Mouse (Mus musculus): Measurements from ENCODE around the gene Egflam. TPM values are rescaled to one million over a fixed set of nuclear protein-coding genes. Genes with fewer than 3 reads are reported as not detected.

The Egflam gene
- polyA plus RNA-seq, 1 experiment, result 32.7 TPM

DNA sequence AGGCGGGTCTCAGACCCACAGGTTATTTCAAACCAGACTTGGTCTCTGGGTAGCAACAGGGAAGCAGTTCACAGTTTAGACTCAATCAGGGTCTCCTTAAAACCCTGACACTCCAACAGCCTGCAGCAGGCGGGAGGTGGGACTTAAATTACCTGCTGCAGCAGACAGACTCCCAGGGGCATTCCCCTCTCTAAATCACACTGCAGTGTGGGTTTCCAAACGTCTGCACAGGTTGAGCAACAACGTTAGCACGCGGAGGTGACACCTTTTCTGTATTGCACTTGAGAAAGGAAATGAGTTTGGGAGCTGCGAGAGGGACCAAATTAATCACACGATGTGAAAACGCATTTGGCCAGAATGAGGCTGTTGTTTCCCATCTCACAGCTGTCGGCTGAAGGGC is 15.7 kb downstream of the Egflam start:
- TF ChIP-seq POLR2A (IDR thresholded peaks at IDR 0.05; ENCODE audit: borderline replicate concordance, extremely low read depth, low read depth, low read length) (no peak), CTCF (IDR thresholded peaks at IDR 0.05; ENCODE audit: insufficient read depth, low read length) (no peak)
- Histone ChIP-seq H3K4me3 (replicated peaks; ENCODE audit: extremely low read depth, low read depth, low read length) (no peak overlapping the region), H3K4me1 (ENCODE audit: control insufficient read depth, insufficient read depth, low read length) (peaks cover 9% of the 10 kb centered on the region)
- 36% methylated on average over 10 of the region's 10 CpGs for WGBS
- DNase-seq, result no peak

DNA sequence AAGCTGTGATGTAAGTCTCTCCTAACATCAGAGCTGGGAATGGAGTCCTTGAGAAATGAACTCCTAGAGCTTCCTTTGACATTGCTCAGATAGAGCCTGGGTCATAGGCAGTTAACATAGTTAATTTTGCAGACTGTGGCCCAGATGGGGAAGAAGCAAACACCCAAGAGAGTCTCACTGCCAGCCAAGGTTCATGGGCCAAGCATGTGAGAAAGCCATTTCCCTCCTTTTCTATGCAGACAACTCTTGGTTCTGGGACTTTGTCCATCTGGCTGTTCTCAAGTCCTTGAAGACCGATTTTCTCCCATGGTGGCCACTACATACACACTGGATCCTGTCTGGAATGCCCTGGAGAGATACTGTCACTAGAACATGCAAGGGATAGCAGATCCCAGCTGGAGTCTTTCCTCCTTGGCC is 45.6 kb downstream of the Egflam start:
- 78% methylated on average over 1 of the region's 1 CpGs for WGBS
- H3K4me1 ChIP-seq (ENCODE audit: control insufficient read depth, insufficient read depth, low read length), result peaks cover 5% of the 10 kb centered on the region; the same call in 1 of the 2 replicates
- no peak overlapping the region for H3K4me3 ChIP-seq (replicated peaks; ENCODE audit: extremely low read depth, low read depth, low read length)
- peak; percentile 3 for DNase-seq
- TF ChIP-seq CTCF (IDR thresholded peaks at IDR 0.05; ENCODE audit: insufficient read depth, low read length), result no peak
- TF ChIP-seq POLR2A (IDR thresholded peaks at IDR 0.05; ENCODE audit: borderline replicate concordance, extremely low read depth, low read depth, low read length), result no peak

DNA sequence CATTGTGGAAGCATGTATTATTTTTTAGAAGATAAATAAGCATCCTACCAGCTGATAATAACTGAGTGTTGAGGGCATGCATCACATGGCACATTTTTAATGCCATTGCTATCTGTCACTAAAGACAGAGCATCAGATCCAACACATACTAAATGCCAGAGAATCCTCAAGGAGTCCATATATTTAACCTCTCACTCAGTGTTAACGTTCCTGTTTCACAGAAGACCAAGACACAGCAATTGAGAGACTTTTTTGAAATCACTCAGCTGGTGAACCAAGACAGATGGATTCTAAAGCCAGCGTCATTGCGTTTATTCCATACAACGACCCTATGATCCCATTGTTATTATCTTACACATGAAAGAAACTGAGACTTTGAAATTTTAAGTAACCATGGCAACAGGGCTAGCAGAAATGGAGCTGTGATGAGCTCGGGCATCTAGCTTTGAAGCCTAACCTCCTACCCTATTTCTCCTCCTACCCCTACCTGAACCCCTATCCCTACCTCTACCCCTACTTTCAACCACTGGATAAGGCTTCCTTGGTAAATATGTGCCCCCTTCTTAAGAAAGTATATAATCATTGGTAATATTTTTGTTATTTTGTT is 57.4 kb downstream of the Egflam start:
- TF ChIP-seq CTCF (IDR thresholded peaks at IDR 0.05; ENCODE audit: insufficient read depth, low read length) (no peak), POLR2A (IDR thresholded peaks at IDR 0.05; ENCODE audit: borderline replicate concordance, extremely low read depth, low read depth, low read length) (no peak)
- DNase-seq, result no peak
- Histone ChIP-seq H3K4me1 (ENCODE audit: control insufficient read depth, insufficient read depth, low read length) (no peaks in the 10 kb centered on the region), H3K4me3 (replicated peaks; ENCODE audit: extremely low read depth, low read depth, low read length) (no peak overlapping the region)
- 39% methylated on average over 5 of the region's 5 CpGs for WGBS

DNA sequence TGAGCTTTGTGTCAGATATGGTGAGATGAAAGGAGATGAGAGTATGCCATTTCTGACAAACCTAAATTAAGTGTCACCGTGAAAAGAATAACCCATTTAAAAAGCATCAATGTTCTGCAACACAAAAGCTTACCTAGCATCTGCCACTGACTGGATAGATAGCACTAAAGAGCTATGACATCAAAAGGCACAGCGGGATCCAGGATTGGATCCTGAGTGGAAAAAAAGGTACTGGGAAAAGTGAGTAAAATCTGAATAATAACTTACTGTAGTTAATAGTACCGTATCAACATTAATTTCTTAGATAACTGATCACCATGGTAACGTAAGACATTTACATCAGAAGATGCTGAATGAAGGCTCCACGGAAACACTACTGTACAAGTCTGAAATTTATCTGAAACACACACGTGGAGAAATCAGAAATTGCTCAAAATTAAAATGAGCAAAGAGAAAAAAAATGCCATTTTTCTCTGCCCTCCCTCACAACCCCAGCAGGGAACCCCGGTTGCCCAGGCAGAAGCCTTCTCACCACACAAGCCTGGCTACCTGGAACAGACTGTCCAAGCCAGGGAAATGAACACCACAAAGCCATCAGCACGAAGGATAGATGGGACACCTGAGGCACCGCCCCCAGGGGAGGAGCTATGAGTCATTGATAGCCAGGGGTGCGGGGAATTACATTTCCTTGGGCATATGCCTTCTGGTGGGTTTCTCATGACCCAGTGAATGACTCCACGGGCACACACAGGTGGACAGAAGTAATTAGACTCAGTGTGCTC is 63.5 kb downstream of the Egflam start:
- H3K4me1 ChIP-seq (ENCODE audit: control insufficient read depth, insufficient read depth, low read length), result no peaks in the 10 kb centered on the region
- TF ChIP-seq POLR2A (IDR thresholded peaks at IDR 0.05; ENCODE audit: borderline replicate concordance, extremely low read depth, low read depth, low read length), result no peak
- TF ChIP-seq CTCF (IDR thresholded peaks at IDR 0.05; ENCODE audit: insufficient read depth, low read length), result no peak
- H3K4me3 ChIP-seq (replicated peaks; ENCODE audit: extremely low read depth, low read depth, low read length), result no peak overlapping the region
- no peak for DNase-seq
- WGBS, result 84% methylated on average over 11 of the region's 11 CpGs

DNA sequence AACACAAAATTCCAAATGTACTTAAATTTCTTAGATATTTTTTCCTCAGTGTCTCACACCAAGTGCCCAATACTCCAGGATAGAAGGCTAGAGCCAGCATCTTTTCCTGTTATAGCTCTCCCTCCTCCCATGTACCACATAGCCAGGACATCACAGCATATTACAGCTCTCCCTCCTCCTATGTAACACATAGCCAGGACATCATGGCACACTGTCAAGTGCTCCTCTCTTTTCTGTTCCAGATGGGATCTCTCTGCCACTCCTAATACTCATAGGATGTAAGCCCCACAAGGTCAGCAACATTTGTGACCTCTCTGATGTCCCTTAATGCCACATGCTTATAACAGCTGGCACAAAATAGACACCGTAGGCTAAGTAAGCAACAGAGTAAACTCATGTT is 65.3 kb downstream of the Egflam start:
- WGBS, result 72% methylated on average over 1 of the region's 1 CpGs
- TF ChIP-seq CTCF (IDR thresholded peaks at IDR 0.05; ENCODE audit: insufficient read depth, low read length), result no peak
- no peak for TF ChIP-seq POLR2A (IDR thresholded peaks at IDR 0.05; ENCODE audit: borderline replicate concordance, extremely low read depth, low read depth, low read length)
- H3K4me3 ChIP-seq (replicated peaks; ENCODE audit: extremely low read depth, low read depth, low read length), result no peak overlapping the region
- DNase-seq, result no peak
- no peaks in the 10 kb centered on the region for H3K4me1 ChIP-seq (ENCODE audit: control insufficient read depth, insufficient read depth, low read length)

DNA sequence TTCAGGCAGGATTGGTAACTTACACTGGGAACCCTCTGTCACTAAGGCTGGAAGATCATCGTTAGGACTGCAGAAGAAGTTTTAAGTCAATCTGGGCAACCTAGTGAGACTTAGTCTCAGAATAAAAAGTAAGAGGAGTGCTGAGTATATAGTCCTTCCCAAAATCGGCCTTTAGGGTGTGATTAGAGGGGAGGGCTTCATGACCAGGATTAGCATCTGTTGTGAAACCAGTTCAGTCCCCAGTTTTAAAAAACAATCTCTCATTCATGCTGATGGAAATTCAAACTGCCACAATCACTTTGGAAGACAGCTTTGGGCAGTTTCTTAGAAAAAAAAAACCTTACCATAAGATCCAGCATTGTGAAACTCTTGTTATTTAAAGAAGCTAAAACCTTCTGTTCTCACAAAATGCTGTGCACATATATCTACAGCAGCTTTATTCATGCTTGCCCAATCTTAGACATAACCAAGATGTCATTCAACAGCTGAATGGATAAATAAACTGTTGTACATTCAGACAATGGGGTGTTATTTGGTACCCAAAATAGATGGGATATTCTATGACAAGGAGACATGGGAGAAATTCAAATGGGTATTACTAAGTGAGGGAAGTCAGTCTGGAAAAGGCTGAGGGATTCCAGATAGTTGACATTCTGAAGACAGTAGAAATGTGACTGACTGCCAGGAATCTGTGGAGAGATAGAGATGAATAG is 75.4 kb downstream of the Egflam start:
- 70% methylated on average over 2 of the region's 2 CpGs for WGBS
- no peak for DNase-seq
- H3K4me3 ChIP-seq (replicated peaks; ENCODE audit: extremely low read depth, low read depth, low read length), result no peak overlapping the region
- no peaks in the 10 kb centered on the region for H3K4me1 ChIP-seq (ENCODE audit: control insufficient read depth, insufficient read depth, low read length)
- TF ChIP-seq CTCF (IDR thresholded peaks at IDR 0.05; ENCODE audit: insufficient read depth, low read length), result no peak
- TF ChIP-seq POLR2A (IDR thresholded peaks at IDR 0.05; ENCODE audit: borderline replicate concordance, extremely low read depth, low read depth, low read length), result no peak

DNA sequence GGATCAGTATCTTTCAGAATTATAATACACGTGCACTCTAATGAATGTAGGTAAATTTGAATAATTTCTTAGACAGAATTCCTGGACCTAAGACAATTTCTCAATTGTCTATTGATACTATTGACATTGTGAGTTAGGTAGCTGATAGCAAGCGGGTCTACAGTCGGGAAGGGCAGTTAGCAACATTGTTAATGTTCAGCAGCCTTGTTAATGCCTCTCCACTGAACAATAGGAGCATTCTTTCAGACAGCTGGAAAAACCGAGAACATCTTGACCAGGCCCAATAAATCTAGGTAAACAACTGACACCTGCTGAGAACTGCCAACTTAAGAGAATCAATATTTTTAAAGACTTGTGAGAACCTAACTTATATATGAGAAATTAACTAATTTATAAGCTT is 77.3 kb downstream of the Egflam start:
- WGBS, result 66% methylated on average over 4 of the region's 4 CpGs
- no peak overlapping the region for H3K4me3 ChIP-seq (replicated peaks; ENCODE audit: extremely low read depth, low read depth, low read length)
- no peak for DNase-seq
- no peaks in the 10 kb centered on the region for H3K4me1 ChIP-seq (ENCODE audit: control insufficient read depth, insufficient read depth, low read length)
- TF ChIP-seq CTCF (IDR thresholded peaks at IDR 0.05; ENCODE audit: insufficient read depth, low read length) (no peak), POLR2A (IDR thresholded peaks at IDR 0.05; ENCODE audit: borderline replicate concordance, extremely low read depth, low read depth, low read length) (no peak)

DNA sequence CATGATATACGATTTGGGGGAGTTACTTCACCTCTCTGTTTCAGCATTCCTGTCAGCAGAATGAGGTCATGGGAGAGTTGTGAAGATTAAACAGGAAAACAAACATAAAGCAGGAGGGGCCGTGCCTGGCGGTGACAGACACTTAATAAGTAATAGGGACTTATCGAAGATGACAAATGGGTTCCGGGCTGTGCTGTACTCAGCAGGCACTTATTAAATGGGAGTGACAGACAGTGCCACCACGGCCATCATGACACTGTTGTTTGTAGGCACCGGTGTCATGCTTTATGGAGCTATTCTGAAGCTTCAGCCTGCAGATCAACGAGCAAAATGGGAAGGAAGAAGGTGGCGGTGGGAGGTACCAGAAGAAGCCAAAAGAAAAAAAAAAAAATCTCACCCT is 82.7 kb downstream of the Egflam start:
- WGBS, result 52% methylated on average over 9 of the region's 9 CpGs
- DNase-seq, result no peak
- TF ChIP-seq POLR2A (IDR thresholded peaks at IDR 0.05; ENCODE audit: borderline replicate concordance, extremely low read depth, low read depth, low read length), result no peak
- TF ChIP-seq CTCF (IDR thresholded peaks at IDR 0.05; ENCODE audit: insufficient read depth, low read length), result no peak
- Histone ChIP-seq H3K4me1 (ENCODE audit: control insufficient read depth, insufficient read depth, low read length) (no peaks in the 10 kb centered on the region), H3K4me3 (replicated peaks; ENCODE audit: extremely low read depth, low read depth, low read length) (no peak overlapping the region)

DNA sequence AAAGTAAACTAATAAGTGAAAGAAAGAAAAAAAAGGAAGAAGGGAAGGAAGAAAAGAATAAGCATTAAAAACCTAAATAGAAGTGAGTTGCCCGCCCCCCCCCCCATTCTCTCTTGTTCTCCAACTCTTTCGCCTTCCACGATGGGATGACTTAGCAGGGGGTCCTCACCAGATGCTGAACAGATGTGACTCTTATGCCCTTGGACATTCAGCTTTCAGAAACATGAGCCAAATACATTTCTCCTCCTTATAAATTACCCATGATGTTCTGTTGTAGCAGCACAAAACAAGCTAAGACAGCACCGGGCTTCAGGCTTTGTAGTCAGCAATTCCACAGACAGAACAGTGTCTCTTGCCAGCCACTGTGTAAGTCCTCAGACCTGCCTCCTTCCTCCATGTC is 89.5 kb downstream of the Egflam start:
- Histone ChIP-seq H3K4me3 (replicated peaks; ENCODE audit: extremely low read depth, low read depth, low read length) (no peak overlapping the region), H3K4me1 (ENCODE audit: control insufficient read depth, insufficient read depth, low read length) (no peaks in the 10 kb centered on the region)
- WGBS, result 77% methylated on average over 4 of the region's 4 CpGs
- no peak for TF ChIP-seq CTCF (IDR thresholded peaks at IDR 0.05; ENCODE audit: insufficient read depth, low read length)
- no peak for TF ChIP-seq POLR2A (IDR thresholded peaks at IDR 0.05; ENCODE audit: borderline replicate concordance, extremely low read depth, low read depth, low read length)
- no peak for DNase-seq
